Mouse (Mus musculus): ENCODE measurements around the gene Frem3.

Gene Frem3

DNA sequence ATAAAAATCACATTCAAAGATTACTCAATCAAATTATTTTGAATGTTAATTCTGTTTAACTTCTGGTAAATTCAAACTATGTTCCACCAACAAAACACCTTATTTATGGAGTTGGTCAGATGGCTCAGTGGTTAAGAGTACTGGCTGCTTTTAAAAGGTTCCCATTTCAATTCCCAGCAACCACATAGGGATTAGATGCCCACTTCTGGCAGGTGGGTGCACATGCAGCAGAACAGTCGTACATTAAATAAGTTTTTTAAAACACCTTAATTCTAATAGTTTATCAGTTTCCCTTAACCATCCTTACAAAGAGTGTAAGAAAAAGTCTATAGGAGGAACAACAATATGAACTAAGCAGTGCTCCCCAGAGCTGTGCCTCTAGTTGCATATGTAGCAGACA, 103.6 kb downstream of the Frem3 start:
- no peak for DNase-seq

GRCm38 (mm10) chr8:80732326-80732725, 121.4 kb downstream of the Frem3 start:
- no peak for DNase-seq

DNA sequence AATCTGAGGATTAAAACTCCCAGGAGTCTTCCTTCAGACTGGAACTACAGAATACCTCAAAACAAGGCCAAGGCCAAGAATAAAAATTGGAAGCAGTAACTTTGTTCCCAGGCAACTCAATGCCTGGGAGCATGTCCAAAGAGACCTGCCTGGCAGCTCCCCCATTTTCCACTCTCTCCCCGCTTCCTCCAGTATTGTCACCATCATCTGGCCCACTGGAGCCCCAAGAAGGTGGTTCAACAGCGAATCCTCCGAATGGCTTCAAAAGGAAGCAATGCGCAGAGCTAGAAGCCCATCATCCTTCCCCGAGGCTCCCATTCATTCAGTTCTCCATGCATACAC, 127.1 kb downstream of the Frem3 start:
- no peak for DNase-seq

DNA sequence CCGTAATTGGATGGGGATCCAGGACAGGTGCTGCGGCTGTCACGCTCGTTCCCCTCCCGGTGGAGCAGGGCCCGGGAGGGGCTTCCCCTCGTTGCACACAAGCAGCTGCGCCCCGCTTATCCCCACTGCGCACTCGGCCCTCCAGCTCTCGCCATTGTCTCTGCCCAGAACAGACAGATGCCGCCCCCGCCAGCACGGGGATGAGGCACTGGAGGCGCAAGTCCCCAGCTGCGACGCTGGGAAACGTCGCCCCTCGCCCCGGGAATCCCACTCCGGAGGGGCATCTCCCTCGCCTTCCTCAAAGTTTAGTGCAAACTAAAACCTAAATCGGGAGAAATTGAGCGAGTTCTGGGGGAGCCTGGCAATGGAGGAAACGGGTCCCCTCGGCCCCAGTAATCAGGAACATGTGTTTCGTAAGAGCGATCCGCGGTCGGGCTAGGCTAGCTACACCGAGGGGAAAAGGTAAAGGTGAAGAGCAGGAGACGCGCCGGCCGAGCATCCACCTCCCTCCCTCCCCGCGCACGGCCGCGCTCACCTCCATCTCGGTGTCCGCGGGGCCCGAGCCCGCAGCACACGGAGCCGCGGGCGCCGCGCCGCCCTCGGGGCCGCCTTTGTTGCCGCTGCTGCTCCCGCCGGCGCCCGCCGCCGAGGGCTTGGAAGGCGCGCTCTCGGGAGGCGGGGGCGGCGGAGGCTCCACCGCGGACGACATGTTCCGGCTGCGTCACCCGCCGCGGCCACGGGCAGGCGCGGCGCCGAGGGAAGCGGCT, 127.7 kb downstream of the Frem3 start:
- DNase-seq, result peak; percentile 73

GRCm38 (mm10) chr8:80739155-80739924, 128.5 kb downstream of the Frem3 start, which contains the start of gene Smarca5:
Gene Smarca5 (minus strand): TSS chr8:80739497.
- peak; percentile 93 for DNase-seq

DNA sequence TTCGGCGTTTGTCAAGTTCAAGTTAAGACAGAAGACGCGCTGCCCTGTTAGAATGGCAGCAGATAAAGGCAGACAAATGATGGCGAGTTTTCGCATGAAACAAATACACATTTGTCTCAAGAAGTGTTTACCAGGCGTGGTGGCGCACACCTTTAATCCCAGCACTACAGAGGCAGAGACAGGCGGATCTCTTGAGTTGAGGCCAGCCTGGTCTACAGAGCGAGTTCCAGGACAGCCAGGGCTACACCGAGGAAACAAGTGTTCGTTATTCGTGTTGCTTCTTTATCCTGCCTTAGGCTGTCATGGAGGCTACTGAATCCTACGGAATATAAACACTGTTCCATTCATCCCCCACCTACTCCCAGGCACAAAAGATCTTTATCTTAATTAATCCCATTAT, 129.1 kb downstream of the Frem3 start:
- no peak for DNase-seq

Data from liver (tissue).